Mouse (Mus musculus) lung, postnatal 0 days (tissue): ENCODE results near the gene Mybbp1a.

ENCODE experiments used
- CTCF ChIP-seq: IDR thresholded peaks from 2 replicates; pipeline ENCODE4 v1.5.1; 2016; ENCODE audit warnings: antibody characterized with exemption, mild to moderate bottlenecking
- EP300 ChIP-seq: IDR thresholded peaks from 2 replicates; pipeline ENCODE4 v1.6.1; 2016; ENCODE audit warnings: antibody characterized with exemption, mild to moderate bottlenecking, control low read depth

DNA sequence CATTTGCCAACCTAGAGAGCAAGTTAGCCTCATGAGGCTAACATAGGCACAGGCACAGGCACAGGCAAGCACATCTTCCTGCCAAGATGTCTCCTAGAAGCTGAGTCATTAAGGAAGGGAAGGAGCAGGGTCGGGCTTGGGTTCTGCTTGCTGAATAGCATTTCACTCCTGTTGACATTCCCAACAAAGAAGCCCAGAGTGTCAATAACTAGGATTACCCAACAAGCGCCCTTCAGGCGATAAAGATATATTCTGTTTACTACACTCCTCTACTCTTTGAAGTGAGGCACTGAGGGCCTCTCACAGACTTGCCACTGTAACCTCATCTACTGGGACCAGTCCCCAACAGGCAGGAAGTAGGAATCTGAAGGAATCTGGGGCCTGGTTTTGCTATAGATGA is 54.9 kb downstream of the Mybbp1a start:
- TF ChIP-seq CTCF: no peak
- TF ChIP-seq EP300: no peak
